Mouse (Mus musculus): ENCODE measurements at regions not wholly inside any gene's neighbourhood (a gene's known extent, or its start where the extent isn't known, plus 50 kb on each side); places are given as distances from the start of the nearest gene placed in this dataset.
"Not testable (repeated sequence)": the region's sequence is repeated elsewhere in the genome, so short reads cannot be mapped to it uniquely, and the experiment has no call there.

- no peak for DNase-seq (ENCODE audit: low read depth)
Observed at GRCm38 (mm10) chr1:137221087-137222057, 261.1 kb upstream of the Nr5a2 start.

DNA sequence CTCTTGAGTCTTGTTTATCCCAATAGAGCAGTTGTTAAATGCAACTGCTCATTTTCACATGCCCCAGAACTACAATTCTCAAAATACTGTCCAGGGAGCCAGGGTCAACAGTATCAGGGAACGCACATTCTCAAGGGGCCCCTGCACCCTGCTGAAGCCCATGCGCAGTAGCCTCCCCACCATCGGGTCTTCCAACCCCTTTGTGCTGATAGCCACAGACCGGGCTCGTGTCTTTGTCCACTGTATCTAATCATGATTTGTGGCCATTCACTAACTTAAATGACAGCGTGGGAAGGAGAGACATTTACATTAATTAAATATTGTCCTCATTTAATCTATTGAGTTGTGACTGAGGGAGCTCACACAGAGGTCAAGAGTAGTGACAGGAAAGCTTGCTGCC lies 260.0 kb upstream of the Nr5a2 start:
- no peak for DNase-seq (ENCODE audit: low read depth)

DNA sequence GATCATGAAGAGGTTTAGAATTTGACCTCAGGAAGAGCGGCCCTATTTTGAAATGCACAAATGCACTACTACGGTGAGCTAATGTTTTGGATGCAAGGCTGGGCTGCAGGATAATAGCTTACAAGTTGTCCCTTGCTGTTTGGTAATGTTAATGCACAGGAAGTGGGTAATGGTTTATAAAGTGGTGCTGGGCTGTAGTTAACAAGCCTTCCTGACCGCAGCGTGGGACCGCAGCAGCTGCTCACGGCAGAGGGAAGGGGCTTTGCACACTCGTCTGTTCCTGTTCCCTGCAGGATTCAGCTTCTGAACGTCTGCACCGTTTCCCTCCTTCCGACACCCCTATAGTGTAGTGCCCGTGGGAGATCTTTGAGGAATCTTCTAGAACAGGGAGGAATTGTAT lies 258.4 kb upstream of the Nr5a2 start:
- DNase-seq (ENCODE audit: low read depth) = peak; percentile 11

DNA sequence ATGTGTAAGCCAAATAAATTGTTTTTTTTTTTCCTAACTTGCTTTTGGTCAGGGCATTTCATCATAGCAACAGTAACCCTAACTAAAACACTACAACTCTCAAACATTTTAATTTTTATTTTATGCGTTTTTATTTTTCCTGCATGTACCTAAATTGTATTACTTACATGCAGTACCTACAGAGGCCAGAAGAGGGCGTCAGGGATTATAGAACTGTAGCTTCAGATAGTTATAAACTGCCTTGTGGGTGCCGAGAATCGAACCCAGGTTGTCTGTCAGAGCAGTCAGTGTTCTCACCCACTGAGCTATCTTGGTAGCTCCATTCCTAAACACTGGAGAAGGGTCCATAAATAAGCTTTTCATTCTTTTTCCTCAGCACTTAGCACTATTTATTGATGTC lies 257.8 kb upstream of the Nr5a2 start:
- DNase-seq (ENCODE audit: low read depth) = peak; percentile 41

DNA sequence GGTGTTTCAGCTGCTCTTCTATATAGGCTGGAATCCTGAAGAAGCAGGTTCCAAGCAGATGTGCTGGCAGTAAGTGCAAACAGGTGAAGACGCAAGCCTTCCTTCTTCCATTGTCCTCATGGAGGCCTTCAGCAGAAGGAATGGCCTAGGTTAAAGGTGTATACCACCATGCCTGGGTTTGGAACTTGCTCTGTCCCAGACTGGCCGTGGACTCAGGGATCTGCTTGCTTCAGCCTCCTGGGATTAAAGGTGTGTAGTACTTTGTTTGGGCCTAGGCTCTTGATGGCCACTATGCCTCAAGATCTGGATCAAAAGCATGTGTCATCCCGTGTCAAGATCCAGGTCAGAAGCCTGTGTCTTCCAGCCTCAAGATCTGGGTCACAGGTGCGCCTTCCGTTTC lies 257.0 kb upstream of the Nr5a2 start:
- DNase-seq (ENCODE audit: low read depth) = no peak

DNA sequence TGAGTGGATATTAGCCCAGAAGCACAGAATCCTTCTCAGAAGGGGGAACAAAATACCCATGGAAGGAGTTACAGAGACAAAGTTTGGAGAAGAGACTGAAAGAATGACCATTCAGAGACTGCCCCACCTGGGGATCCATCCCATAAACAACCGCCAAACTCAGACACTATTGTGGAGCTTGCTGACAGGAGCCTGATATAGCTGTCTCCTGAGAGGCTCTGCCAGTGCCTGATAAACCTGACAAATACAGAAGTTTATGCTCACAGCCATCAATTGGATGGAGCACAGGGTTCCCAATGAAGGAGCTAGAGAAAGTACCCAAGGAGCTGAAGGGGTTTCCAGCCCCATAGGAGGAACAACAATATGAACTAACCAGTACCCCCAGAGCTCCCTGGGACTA lies 254.1 kb upstream of the Nr5a2 start:
- not testable (repeated sequence) for DNase-seq (ENCODE audit: low read depth)

- no peak for DNase-seq (ENCODE audit: low read depth)
Observed at GRCm38 (mm10) chr1:137213717-137214116, 253.5 kb upstream of the Nr5a2 start.

DNA sequence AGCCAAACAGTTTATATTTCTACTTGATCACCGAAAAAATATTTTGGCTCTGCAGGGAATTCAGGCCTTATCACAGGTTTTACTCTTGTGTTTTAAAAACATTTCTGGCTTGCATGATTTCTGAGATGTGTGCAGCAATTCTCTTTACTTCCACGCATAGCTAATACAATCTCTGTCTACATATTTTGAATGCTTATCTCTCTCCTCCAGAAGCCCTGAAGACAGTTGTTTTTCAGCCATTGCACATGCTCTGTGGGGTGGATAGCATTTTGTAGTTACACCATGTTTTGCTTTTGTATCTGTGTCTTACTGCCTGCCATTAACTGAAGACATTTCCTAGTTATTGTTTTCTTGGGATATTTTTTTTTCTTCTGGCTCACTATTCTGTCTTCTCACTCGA lies 252.6 kb upstream of the Nr5a2 start:
- no peak for DNase-seq (ENCODE audit: low read depth)

GRCm38 (mm10) chr1:137204371-137204770 lies 244.1 kb upstream of the Nr5a2 start:
- DNase-seq (ENCODE audit: low read depth) = no peak

DNA sequence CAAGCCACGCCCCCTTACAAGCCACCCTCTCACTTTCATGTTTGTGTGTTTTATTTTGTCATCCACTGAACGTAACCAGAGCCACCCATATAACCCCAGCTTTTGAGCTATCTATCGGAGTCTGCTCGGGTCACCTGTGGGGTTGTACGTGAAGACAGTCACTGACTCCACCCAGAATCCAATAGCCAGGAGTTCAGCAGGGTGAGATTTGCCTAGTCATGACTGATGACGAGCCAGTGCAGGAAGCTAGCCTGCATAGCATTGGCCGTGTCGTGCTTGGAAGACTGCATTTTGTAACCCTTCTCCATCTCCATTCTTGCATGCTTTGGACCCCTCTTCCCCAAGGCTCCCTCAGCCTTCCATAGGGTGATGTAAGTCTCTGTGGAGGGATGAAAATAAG lies 243.3 kb upstream of the Nr5a2 start:
- no peak for DNase-seq (ENCODE audit: low read depth)

- DNase-seq (ENCODE audit: low read depth) = no peak
Observed at GRCm38 (mm10) chr1:137200931-137201330, 240.7 kb upstream of the Nr5a2 start.

GRCm38 (mm10) chr1:137195962-137196361 lies 235.7 kb upstream of the Nr5a2 start:
- DNase-seq (ENCODE audit: low read depth) = no peak

DNA sequence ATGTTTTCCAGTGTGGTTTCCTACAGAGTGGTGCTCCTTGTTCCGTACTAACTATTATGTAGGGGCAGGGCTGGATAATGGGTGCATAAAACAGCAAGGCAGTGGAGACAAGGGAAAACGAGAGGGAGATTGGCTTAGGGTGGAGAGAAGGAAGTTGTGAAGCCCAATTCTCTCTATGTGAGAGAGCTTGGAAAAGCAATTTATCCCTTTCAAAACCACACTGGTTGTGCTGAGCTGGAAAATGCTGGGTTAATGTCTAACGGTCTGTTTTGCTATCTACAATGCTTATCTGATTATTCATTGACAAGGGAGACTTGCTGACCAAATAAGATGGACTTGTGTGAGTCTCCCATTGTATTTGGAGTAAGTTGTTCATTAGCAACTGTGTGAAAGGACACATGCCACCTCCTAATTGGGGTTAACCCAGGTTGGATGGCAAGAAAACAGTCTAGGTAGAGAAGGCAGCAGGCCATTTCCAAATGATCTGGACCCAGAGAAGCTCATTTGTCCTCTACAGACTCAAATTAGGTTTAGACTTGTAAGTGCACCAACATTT lies 234.9 kb upstream of the Nr5a2 start:
- DNase-seq (ENCODE audit: low read depth) = no peak

DNA sequence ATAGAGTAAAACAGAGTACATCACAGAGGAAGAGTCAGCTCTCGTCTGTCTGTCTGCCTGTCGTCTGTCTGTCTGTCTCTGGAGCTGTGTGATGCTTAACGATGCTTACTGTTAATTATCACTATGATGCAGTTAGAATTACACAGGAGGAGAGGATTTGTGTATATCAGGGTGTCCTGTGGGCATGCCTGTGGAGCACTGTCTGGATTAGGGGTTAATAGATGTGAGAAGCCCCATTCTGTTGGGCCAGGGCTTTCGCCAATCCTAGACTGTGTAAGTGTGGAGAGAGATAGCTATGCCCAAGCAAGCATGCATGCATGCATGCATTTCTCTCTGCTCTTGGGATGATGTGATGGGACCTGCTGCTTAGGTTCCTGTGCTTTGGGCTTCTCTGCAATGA lies 218.0 kb upstream of the Nr5a2 start:
- no peak for DNase-seq (ENCODE audit: low read depth)

DNA sequence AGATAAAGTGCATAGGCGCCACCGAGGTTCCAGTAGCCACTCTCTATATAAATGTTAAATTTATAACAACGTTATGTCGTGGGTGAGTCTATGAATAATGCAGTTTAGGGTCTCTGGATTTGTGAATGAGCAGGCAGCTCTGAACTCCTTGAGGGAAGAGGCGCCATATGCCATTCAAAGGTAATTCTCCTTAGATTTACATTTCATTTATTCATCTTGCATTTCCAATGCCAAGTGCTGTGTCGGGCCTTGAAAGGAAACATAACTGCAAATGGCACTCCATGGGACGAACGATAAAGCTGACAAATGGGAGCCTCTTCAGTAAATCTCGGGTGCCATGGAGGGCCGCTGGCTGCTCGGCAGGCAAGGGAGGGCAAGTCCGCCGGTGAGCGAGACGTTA lies 216.4 kb upstream of the Nr5a2 start:
- DNase-seq (ENCODE audit: low read depth) = no peak

DNA sequence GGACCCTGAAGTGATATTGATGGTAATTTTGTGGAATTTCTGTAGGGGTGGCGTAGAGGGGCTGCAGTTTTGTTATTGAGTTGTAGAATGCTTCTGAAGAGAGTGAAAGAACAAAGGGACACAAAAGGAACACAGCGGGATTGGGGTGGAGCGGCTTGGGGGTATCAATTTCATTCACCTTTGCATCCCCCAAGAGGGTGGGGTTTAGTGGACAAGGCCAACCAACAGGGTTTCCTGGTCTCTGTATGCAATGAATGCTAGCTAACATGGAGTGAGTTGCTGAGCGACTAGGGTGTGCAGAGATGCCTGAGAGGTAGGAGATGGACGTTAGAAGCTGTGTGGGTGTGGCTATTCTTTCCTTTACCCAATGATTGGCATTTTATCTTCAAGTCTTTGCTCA lies 213.8 kb upstream of the Nr5a2 start:
- no peak for DNase-seq (ENCODE audit: low read depth)

DNA sequence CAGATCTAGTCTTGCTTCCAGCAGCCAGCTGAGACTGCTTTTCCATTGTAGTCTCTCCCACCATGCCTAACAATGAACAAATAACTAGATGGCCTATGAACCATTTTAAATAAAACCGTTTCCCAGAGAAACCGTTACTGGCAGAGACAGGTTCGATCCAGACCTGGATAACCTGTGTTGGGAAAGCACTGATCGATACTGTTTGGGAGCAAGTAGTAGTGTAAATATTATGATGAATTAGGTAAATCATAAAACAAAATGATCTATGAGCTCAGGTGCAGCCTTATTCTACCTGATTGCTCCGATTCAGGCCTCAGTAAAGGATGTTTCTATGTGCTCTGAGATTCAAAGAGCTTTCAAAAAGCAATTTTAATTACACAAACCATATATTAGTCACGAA lies 211.9 kb upstream of the Nr5a2 start:
- no peak for DNase-seq (ENCODE audit: low read depth)

DNA sequence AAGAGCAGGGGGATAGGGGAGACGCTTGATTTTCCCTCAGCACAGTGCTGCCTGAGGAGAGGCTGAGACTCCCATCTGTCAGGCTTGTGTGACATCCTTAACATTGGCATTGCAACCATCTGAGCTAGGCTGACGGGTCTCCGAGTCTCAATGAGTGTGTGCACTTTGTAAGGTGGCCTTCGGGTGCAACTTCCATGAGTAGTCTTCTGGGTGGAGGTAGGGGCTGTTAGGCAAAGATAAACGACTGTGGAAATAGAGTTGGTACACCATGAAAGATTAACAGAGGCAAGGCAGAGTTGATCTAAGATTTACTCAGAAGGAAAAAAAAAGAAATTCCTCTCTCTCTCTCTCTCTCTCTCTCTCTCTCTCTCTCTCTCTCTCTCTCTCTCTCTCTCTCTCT lies 211.2 kb upstream of the Nr5a2 start:
- DNase-seq (ENCODE audit: low read depth) = no peak

DNA sequence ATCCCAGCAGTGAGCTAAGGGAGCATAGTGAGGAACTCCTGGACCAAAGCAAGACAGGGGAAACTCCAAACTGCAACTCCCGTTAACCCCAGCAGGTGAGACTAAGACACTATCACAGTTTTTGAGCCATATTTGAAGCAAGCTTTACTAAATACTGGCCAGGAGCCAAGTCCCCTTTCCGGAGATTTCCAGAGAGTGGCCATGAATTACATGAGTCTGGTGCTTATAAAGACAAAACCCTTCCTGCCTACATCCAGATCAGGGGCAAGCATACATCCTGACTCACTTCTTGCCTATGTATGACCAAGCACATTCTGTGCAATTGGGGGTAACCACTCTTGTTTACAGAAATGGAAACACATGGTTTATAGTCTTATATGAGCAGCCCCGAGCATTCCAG lies 187.6 kb upstream of the Nr5a2 start:
- no peak for DNase-seq (ENCODE audit: low read depth)

DNA sequence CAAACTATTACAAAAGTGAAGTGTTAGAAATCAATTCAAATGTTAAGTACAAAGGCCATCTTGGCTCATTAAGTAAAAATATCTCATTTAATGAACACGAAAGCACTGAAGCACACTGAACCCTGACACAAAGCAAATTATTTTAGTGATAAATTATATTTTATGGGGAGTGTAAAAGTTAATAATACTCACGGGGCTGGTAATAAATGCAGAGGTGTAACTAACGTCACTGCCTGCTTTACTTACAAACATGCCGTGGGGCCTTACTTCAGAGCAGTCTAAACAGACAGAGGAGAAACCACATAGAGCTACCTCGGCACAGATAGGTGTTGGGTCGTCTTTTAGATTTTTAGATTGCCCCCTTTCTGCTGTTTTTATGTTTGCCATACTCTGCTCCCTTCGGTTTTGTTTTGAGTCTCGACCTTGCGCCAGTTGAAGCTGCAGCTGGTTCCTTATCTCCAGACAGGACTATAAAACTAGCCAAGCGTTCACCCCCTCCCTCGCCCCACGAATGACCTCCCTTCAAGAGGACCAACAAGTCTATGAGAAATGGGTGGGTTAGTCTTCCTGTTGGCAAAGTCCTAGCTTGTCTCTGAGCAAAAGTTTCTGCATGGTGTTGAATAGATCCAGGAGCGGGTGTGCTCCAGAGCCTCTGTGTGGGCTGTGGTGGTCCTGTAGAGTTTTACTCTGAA lies 181.8 kb upstream of the Nr5a2 start:
- DNase-seq (ENCODE audit: low read depth) = no peak

DNA sequence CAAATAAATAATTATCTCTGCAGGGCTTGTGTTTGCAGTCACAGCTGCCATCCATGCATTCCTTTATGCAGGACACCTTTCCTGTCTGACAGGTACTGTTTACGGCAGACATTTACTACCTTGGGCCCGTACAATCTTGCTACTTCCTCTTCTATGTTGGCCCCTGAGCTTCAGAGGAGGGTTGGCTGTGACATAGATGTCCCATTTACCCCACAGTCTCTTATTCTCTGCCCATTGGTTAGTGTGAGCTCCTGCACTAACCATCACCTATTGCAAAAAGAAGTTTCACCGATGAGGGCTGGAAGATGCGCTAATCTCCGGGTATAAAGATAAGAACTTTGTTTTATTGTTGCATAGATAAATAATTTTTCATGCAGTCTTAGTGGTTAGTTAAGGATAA lies 181.1 kb upstream of the Nr5a2 start:
- no peak for DNase-seq (ENCODE audit: low read depth)

- no peak for DNase-seq (ENCODE audit: low read depth)
Observed at GRCm38 (mm10) chr1:137136156-137136555, 175.9 kb upstream of the Nr5a2 start.

- DNase-seq (ENCODE audit: low read depth) = no peak
Observed at GRCm38 (mm10) chr1:137133734-137134133, 173.5 kb upstream of the Nr5a2 start.
